Mouse (Mus musculus): ENCODE measurements around the gene Prpf8. TPM values are rescaled to one million over a fixed set of nuclear protein-coding genes. Genes with fewer than 3 reads are reported as not detected.
A peak's percentile ranks its signal among the peaks of the same experiment; 100 is the strongest.
"Not testable (repeated sequence)": the region's sequence is repeated elsewhere in the genome, so short reads cannot be mapped to it uniquely, and the experiment has no call there.

Prpf8 gene
- polyA plus RNA-seq, 1 experiment = 142 TPM

DNA sequence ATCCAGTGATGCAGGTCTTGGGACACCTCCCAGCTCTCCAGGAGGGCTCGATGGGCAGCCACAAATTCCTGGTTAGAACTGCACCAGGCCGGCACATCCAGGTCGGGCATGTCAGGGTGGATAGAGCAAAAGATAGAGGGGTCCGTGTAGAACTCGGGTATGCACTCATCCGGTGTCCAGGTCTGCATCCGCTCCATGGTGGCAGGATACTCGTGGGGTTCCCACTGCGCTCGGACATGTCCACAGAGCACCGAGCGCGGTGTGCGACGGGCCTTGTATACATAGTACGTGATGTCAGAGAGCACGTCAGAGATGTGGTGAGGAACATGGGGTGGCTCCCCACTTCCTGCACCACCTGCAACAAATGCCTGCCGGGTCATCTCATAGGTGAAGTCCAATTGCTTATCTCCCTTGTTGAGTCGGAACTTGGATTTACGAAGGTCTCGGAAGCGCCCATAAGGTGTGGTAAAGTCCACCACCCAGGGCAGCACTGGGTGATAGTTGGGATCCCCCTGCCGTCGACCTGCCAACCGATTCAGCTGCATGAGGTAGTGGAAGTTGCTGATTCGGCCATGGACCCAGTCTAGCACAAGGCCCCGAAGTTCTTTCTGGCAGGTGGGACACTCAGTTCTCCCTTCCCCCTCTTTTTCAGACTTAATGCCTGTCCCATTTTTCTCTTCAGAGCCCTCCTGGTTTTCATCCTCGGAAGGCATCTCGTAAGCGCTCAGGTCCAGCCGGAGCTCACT is 33.6 kb upstream of the Prpf8 start:
- H3K27me3 ChIP-seq (ENCODE audit: control insufficient read depth, insufficient read depth, low read length) = no peaks in the 10 kb centered on the region
- H3K4me1 ChIP-seq (replicated peaks; ENCODE audit: control insufficient read depth, insufficient read depth, low read length) = peaks cover 47% of the 10 kb centered on the region
- DNase-seq = no peak
- H3K36me3 ChIP-seq (ENCODE audit: control insufficient read depth, insufficient read depth, low read length) = peaks cover 10% of the 10 kb centered on the region
- no peak overlapping the region for H3K27ac ChIP-seq (ENCODE audit: control insufficient read depth, insufficient read depth, low read length)
- 95% methylated on average over 31 of the region's 31 CpGs for WGBS
- TF ChIP-seq POLR2A (IDR thresholded peaks at IDR 0.05; ENCODE audit: control insufficient read depth, extremely low read depth, insufficient read depth, low read length, poor library complexity) = no peak
- no peak for TF ChIP-seq CTCF (IDR thresholded peaks at IDR 0.05; ENCODE audit: borderline replicate concordance, control insufficient read depth, extremely low read depth, insufficient read depth, low read length, poor library complexity)
- H3K4me3 ChIP-seq (ENCODE audit: control insufficient read depth, insufficient read depth, low read length) = no peak overlapping the region

DNA sequence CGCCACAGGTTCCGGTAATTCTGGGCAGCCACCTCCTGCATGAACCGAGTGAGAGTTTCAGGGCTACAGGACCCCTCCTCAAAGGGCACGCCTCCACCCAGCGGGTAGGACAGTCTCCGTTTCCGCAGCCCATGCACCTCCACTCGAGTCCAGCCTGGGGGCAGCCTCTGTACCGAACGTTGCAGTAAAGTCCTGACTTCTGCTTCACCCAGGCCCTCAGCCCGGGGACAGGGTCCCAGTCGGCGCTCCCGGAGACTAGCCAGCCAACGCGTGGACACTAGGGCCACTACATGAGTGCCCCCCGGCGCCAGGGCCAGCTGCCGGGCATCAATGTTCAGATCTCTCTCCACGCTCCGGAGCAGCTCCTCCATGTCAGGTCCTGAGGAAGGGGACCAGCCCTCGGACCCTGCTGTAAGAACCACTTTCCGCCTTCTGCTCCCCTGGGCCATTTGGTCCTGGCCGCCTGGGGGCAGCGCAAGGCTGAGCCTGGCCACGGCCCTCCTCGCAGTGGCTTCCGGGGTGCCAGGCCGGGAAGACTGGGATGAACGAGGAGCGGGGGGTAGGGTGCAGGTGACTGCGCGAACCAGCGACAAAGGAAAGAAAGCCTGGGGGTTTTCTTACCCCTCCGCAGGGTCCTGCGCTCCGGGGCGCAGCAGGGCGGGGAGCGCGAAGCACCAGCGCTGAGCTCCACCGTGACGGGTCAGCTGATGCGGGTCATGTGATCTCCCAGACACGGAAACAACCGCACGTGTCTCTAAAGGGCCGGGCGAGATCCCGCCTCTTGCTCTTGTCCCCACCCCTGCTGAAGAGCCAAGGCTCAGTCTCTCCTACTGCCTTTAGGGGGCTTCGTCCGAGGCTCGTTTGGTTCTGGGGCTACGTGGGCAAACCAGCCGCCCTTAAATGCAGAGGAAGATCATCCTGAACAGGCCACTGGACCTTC is 32.4 kb upstream of the Prpf8 start, which contains the start of gene Wdr81:
Gene Wdr81 (minus strand): TSS at position 727 of the 940 bp plus-strand sequence.
- H3K36me3 ChIP-seq (ENCODE audit: control insufficient read depth, insufficient read depth, low read length) = no peaks in the 10 kb centered on the region
- peak; percentile 88 for DNase-seq
- peaks cover 56% of the 10 kb centered on the region for H3K4me1 ChIP-seq (replicated peaks; ENCODE audit: control insufficient read depth, insufficient read depth, low read length)
- no peaks in the 10 kb centered on the region for H3K27me3 ChIP-seq (ENCODE audit: control insufficient read depth, insufficient read depth, low read length)
- H3K27ac ChIP-seq (ENCODE audit: control insufficient read depth, insufficient read depth, low read length) = peak within 1 kb of the TSS; percentile 94
- 3% methylated on average over 56 of the region's 56 CpGs for WGBS
- peak within 1 kb of the TSS; percentile 72 for H3K4me3 ChIP-seq (ENCODE audit: control insufficient read depth, insufficient read depth, low read length)
- TF ChIP-seq CTCF (IDR thresholded peaks at IDR 0.05; ENCODE audit: borderline replicate concordance, control insufficient read depth, extremely low read depth, insufficient read depth, low read length, poor library complexity) (peak; percentile 36; the same call in 1 of the 2 replicates), POLR2A (IDR thresholded peaks at IDR 0.05; ENCODE audit: control insufficient read depth, extremely low read depth, insufficient read depth, low read length, poor library complexity) (peak; percentile 61)

DNA sequence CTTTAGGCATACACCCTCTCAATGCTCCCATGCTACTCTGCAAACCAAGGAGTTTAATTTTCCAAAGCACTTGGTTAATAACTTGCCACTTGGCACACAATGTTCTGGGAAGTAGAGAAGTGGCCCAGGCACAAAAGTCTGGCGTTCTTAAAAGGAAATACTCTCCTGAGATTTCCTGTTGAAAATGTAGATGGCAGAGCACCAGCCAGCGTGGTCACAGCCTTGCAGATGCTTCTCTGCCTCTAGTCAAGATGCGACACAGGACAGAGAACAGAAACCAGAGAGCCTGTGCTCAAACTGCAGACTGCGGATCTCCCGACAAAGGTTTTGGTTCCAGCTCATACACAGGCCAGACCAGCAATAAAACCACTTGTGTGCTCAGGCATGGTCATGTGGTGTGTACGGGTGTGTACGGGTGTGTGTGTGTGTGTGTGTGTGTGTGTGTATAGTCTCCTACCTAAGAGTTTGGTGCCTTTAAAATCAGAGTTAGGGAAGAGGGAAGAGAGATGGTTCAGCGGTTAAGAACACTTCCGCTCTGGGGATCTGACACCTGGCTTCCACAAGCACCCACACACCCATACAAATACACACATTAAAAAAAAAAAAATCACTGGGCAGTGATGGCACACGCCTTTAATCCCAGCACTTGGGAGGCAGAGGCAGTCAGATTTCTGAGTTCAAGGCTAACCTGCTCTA is 31.4 kb upstream of the Prpf8 start:
- Histone ChIP-seq H3K27me3 (ENCODE audit: control insufficient read depth, insufficient read depth, low read length) (no peaks in the 10 kb centered on the region), H3K4me3 (ENCODE audit: control insufficient read depth, insufficient read depth, low read length) (peak overlapping the region; percentile 72), H3K4me1 (replicated peaks; ENCODE audit: control insufficient read depth, insufficient read depth, low read length) (peaks cover 65% of the 10 kb centered on the region), H3K36me3 (ENCODE audit: control insufficient read depth, insufficient read depth, low read length) (no peaks in the 10 kb centered on the region), H3K27ac (ENCODE audit: control insufficient read depth, insufficient read depth, low read length) (peak overlapping the region; percentile 94)
- TF ChIP-seq CTCF (IDR thresholded peaks at IDR 0.05; ENCODE audit: borderline replicate concordance, control insufficient read depth, extremely low read depth, insufficient read depth, low read length, poor library complexity) (no peak), POLR2A (IDR thresholded peaks at IDR 0.05; ENCODE audit: control insufficient read depth, extremely low read depth, insufficient read depth, low read length, poor library complexity) (no peak)
- DNase-seq = peak; percentile 24
- WGBS = 10% methylated on average over 10 of the region's 10 CpGs

DNA sequence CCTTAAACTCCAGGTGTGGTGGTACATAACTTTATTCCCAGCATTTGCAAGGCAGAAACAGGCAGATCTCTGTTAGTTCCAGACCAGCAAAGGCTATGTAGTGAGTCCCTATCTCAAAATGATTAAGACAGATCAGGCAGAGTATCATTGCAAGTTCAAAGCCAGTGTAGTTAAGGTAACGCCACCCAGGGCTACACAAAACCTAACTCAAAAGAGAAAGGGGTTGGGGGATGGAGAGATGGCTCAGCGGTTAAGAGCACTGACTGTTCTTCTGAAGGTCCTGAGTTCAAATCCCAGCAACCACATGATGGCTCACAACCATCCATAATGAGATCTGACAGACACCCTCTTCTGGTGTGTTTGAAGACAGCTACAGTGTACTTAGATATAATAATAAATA is 30.6 kb upstream of the Prpf8 start:
- 54% methylated on average over 2 of the region's 2 CpGs for WGBS
- H3K36me3 ChIP-seq (ENCODE audit: control insufficient read depth, insufficient read depth, low read length); H3K4me3 ChIP-seq (ENCODE audit: control insufficient read depth, insufficient read depth, low read length); H3K27me3 ChIP-seq (ENCODE audit: control insufficient read depth, insufficient read depth, low read length); DNase-seq: not testable (repeated sequence)
- Histone ChIP-seq H3K27ac (ENCODE audit: control insufficient read depth, insufficient read depth, low read length) (peak overlapping the region; percentile 94), H3K4me1 (replicated peaks; ENCODE audit: control insufficient read depth, insufficient read depth, low read length) (peaks cover 62% of the 10 kb centered on the region)

DNA sequence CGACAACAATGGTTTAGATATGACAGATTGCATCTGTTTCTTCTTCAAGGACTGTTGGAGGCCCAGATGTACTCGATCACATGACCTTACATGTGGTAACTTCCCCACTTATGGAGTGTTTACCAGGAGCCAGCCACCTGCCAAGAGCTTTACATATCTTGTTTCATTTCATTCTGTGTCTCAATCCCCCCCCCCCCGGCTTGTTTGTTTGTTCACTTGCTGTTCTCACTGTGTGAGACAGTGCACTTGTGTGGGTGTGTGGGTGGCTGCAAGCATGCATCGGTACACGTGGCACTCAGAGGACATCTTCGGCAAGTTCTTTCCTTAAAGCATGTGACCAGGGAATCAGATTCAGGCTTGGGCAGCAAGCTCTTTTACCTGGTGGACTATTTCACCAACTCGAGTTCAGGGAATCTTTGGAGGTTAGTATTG is 30.2 kb upstream of the Prpf8 start:
- Histone ChIP-seq H3K27ac (ENCODE audit: control insufficient read depth, insufficient read depth, low read length) (peak overlapping the region; percentile 93), H3K27me3 (ENCODE audit: control insufficient read depth, insufficient read depth, low read length) (no peaks in the 10 kb centered on the region), H3K4me1 (replicated peaks; ENCODE audit: control insufficient read depth, insufficient read depth, low read length) (peaks cover 62% of the 10 kb centered on the region), H3K36me3 (ENCODE audit: control insufficient read depth, insufficient read depth, low read length) (no peaks in the 10 kb centered on the region), H3K4me3 (ENCODE audit: control insufficient read depth, insufficient read depth, low read length) (no peak overlapping the region)
- no peak for TF ChIP-seq CTCF (IDR thresholded peaks at IDR 0.05; ENCODE audit: borderline replicate concordance, control insufficient read depth, extremely low read depth, insufficient read depth, low read length, poor library complexity)
- TF ChIP-seq POLR2A (IDR thresholded peaks at IDR 0.05; ENCODE audit: control insufficient read depth, extremely low read depth, insufficient read depth, low read length, poor library complexity) = no peak
- DNase-seq = peak; percentile 31
- WGBS = 26% methylated on average over 7 of the region's 7 CpGs

DNA sequence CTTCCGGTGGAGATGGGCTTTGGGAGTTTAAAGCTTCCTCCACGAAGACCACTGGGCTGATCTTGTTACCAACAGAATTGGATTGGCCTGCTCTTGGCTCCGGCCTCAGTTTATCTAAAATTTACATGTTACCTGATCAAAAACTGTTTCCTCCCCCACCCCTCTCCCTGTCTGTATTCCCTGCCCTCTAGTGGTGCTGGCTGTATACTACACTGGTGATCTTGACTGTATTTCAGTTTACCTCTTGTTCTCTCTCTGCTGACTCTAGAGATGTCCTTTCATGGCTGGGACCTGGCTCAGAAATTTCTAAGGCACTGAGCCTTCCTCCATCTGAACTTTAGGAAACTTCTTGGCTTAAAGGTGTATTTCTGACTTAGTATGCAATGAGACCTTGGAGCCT is 28.4 kb upstream of the Prpf8 start:
- H3K4me1 ChIP-seq (replicated peaks; ENCODE audit: control insufficient read depth, insufficient read depth, low read length) = peaks cover 68% of the 10 kb centered on the region
- TF ChIP-seq POLR2A (IDR thresholded peaks at IDR 0.05; ENCODE audit: control insufficient read depth, extremely low read depth, insufficient read depth, low read length, poor library complexity) (no peak), CTCF (IDR thresholded peaks at IDR 0.05; ENCODE audit: borderline replicate concordance, control insufficient read depth, extremely low read depth, insufficient read depth, low read length, poor library complexity) (no peak)
- H3K36me3 ChIP-seq (ENCODE audit: control insufficient read depth, insufficient read depth, low read length) = no peaks in the 10 kb centered on the region
- no peak overlapping the region for H3K4me3 ChIP-seq (ENCODE audit: control insufficient read depth, insufficient read depth, low read length)
- no peaks in the 10 kb centered on the region for H3K27me3 ChIP-seq (ENCODE audit: control insufficient read depth, insufficient read depth, low read length)
- WGBS = 42% methylated on average over 3 of the region's 3 CpGs
- peak overlapping the region; percentile 86 for H3K27ac ChIP-seq (ENCODE audit: control insufficient read depth, insufficient read depth, low read length)
- peak; percentile 66 for DNase-seq

Data from thymus, adult 2 months (tissue).